Mouse (Mus musculus): Measurements from ENCODE around the gene Tmbim6. TPM values are rescaled to one million over a fixed set of nuclear protein-coding genes. Genes with fewer than 3 reads are reported as not detected.
A peak's percentile ranks its signal among the peaks of the same experiment; 100 is the strongest.
"Not testable (repeated sequence)": the region's sequence is repeated elsewhere in the genome, so short reads cannot be mapped to it uniquely, and the experiment has no call there.

Gene Tmbim6
- polyA plus RNA-seq, 2 experiments from 2014 or later, result 1,029 to 1,509 TPM

DNA sequence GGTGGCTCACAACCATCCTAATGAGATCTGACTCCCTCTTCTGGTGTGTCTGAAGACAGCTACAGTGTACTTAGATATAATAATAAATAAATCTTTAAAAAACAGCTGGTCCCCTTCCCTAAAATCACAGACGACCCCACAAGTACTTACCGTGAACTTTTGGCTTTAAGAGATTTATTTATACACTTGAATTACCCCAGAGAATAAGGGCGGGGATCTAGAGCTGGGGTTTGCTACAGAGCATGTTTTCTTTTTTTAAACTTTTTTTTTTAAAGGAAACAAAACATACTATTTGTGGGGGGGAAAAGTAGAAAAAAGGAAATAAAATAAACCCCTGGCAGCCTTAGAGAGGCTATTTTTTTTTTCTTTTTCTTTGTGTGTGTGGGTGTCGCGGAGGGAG is 27.4 kb downstream of the Tmbim6 start:
- no peak for ATAC-seq

DNA sequence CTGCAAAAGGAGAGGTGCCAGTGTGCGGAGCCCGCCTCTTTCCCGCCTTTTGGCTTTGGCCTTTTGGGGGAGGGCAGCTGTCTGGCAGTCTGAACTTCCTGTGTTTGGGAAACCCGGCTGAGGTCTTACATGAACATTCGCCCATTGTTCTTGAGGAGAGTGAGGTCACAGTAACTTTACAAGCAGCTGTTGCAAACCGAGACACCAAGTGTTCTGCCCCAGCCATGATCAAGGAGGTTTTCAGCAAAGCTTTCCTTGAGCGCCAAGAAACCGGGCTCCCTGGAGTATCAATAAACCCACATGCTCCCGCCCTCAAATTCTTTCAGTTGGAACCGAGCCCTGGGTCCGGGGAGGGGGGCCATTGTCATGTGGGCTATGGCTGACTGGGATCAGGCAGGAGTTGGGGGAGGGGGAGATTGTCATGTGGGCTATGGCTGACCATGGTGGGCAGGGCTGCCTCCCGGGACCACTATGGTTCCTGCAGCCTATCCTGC is 27.9 kb downstream of the Tmbim6 start:
- ATAC-seq, result no peak

DNA sequence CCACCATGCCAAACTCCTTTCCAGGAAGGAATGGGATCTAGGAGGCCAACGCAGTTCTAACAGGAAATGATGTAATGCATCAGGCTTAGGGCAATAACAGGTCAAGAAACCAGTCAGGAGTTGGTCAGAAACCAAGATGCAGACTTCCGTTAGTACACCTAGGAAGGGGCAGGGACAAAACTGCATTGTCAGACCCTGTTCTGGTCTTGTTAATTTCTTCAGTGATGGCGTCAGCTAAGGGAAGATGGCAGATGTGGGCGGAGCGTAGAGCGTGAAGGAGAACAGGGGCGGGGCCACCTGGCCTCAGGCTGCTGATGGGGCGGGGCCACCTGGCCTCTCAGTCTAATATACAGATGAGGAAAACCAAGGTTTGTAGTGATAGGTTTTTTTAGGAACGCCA is 28.5 kb downstream of the Tmbim6 start:
- no peak for ATAC-seq

DNA sequence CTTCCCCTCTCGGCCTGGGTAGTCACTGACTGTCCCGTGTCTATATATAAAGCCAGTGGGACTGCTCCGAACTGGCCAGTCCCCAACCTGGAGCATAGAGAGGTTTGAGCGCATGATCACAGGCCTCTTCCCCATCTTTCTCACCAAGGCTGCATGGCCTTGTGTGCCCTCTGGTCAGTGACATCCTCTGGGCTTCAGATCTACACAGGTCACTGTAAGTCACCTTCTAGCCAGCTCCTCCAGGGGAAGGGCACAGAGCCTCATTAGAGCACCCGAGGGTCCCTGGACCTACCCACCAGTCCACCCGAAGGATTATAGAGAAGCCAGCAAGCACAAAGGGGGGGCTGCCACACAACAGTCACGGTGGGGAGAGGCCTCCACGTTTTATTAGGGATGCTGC is 29.0 kb downstream of the Tmbim6 start:
- ATAC-seq, result no peak

DNA sequence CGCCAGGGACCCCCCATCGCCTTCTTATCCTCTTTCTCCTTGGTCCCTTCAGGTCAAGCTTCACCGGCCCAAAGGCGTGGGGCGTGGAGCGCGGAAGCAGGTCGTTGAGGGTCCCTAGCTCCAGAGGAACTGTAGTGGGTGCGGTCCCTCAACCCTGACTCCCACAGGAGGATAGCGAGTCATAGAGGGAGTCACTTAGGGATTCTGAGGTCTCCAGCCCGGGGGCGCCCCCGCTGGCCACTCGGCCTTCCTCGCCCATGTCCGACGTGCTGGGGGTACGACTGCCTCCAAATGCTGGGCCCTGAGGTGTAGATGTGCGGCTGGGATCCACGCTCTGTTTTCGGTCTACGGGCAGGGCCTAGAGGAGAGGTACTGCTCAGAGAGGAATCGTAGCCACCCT is 29.9 kb downstream of the Tmbim6 start:
- ATAC-seq, result no peak

DNA sequence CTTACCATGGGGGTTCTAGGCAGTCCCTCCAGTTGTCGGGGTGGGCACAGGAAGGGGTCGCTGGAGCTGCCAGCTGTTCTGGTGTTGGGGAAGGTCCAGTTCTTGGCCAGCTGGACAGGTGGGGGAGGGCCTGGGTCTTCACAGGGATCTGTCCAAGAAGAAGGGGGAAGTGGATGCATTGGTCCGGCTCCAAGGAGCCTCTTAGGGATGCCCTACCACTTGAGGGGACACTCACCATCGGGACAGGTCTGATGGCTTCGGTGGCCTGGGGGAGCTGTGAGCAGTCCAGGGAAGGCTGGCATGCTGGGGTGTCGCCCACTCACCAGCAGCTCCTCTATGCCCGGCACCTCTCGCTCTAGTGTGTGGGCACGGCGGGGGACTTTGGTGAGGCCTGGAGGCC is 30.4 kb downstream of the Tmbim6 start:
- no peak for ATAC-seq

DNA sequence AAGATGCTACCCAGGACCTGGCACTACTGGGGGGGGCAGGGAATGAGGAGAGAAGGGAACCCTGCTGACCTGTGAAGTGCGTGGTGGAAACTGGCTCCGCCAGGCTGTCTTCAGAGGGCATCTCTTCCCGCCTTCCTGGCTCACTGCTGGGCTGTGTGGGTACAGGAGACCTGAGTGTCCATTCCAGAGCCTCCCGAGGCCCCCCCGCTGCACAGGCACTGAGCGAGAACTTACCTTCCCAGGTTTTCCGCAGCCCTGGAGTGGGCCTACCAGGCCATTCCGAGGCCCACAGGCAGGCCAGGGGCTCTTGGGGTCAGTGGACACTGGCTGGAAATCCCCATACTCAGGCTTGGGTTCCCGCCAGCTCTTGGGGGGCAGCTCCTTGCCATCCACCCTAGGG is 31.2 kb downstream of the Tmbim6 start:
- no peak for ATAC-seq

DNA sequence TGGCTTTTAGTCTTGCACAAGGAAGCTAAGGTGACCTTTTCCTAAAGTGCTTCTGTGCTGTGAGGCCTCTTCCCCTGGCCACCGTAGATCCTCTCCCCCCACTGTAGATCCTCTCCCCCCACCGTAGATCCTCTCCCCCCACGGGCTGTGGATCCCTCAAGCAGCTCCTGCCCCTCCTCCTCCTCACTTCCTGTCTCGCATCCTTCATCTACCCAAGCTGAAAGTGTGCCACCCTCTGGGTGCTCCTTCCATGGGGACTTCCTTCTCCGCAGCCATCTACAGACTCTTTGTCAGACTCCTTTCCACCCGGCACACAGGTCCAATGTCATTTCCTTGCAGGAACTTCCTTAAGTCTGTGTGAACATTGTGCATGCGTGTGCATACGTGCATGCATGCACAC is 37.7 kb downstream of the Tmbim6 start:
- ATAC-seq, result peak; percentile 54

DNA sequence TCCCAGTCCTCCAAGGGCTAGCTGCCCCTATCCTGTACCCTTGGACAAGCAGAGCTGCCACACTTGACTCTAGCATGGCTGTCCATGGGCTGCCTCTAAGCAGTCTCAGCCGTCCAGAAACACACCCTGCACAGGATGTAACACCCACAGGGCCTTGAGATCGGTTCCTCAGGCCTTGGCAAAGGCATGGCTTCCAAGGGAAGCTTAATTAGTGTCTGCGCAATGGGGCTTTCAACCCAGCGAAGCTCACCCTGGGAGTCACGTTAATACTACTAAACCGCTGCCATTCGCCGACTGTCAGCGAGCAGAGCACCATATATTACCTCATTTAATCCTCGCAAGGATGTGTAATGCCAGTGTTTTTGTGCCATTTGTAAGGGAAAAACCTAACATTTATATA is 38.4 kb downstream of the Tmbim6 start:
- ATAC-seq, result no peak

DNA sequence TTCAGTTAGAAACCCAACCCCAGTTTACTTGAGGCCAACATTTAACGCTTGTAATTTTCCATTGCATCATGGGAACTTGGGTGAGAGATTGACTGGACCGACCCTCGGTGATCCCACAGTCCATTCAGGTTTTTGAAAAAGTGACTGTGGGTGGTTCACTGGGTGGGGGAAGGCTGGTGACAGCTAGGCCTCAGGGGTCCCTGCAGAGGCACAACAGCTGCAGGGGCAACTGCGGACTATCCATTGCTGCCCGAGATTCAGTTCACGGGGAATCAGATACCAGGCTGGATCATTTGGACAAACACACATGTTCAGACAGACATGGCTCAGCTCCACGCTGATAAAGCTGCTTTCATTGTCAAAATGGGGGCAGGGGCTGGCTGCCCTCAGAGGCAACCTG is 38.8 kb downstream of the Tmbim6 start:
- ATAC-seq, result no peak

DNA sequence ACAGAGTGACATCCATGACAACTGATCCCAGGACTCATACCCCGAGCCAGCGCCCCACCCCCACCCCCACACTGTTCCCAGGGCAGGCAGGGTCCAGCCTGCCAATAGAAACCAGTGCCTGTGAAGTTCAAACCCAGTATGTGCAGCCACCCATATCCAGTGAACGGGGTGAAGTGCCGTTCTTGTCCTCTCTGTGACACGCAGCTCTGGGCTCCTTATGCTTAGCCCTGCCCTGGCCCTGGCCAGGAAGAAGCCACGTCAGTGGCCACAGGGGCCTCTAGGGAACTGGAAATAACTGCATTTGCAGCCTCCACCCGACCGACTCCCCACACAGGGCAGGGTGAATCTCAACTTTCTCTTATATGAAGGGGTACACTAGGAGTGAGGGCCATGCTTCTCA is 39.3 kb downstream of the Tmbim6 start:
- ATAC-seq, result no peak

DNA sequence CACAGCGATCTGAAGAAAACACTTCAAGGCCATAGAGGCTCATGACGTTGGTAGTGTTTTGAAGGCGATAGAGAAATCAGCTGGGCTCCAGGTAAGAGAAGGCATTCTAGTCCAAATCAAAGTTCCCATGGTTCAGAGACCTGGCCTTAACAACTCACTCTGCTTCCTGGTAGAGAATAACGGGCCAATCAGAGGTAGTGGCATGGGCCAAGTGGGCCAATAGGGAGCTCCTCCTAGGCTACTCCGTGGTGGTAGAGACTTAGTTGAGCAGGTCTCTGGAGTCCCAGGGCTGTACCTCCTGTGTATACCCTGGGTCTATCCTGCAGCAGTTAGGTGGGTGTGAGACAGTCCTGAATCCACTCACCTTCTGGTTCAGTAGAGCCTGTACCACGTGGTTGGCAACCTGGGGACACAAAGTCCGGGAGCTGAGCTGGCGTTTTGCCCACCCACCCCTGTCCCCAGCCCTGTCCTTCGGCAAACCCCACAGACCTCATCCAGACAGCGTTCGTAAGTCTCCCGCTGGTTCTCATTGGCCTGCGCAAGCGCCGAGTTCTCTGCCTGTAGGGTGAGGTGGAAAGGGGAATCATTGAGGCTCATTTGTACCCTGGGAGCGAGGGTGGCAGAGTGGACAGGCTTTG is 40.5 kb downstream of the Tmbim6 start:
- ATAC-seq, result no peak

DNA sequence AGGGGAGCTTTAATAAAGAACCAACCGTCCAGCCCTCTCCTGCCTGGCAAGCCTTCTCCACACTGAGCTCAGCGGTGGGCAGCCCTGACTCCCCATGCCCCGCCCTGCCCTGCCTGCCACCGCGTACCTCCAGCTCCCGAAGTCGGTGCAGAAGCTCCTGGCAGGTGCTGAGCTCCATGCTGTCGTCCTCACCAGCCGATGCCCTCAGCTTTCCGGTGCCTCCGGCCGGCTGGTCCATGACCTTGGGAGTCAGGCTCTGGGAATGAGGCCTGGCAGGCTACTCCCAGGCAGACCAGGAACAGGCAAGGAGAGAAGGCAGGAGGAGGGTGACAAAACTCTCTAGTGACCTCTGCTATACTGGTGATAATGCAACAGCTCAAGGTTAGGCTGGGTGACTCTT is 41.2 kb downstream of the Tmbim6 start:
- no peak for ATAC-seq

DNA sequence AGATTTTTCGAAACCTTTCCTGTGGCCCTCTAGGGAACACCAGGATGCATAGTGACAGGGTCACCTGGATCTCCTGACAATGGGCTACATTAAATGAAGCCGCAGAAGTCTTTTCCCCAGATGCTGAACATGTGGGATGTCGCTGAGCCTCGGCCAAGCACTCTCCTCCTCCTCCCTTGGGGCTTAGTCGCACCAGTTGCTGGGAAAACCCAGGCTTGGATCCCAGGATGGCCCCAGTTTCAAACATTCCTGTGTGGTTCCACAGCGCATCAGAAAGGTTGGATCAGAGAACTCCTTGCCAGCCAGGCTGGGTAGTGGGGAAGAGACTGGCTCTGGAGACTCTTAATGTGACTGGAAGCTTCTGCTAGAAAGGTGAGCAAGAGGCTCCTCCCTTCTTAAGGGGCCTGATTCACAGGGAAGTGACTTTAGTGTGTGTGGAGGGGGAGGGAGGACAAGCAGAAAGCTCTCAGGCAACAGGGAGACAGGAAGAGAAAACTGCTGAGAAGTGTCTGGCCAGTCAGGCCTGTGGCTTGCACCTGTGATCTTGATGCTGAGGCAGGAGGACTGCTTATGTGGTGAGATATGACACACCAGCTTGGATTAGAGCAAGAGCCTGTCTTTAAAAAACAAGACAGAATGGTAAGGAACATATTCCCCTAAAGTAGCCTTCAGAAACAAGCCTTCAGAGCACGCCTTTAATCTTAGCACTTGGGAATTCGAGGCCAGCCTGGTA is 46.5 kb downstream of the Tmbim6 start:
- no peak for ATAC-seq

DNA sequence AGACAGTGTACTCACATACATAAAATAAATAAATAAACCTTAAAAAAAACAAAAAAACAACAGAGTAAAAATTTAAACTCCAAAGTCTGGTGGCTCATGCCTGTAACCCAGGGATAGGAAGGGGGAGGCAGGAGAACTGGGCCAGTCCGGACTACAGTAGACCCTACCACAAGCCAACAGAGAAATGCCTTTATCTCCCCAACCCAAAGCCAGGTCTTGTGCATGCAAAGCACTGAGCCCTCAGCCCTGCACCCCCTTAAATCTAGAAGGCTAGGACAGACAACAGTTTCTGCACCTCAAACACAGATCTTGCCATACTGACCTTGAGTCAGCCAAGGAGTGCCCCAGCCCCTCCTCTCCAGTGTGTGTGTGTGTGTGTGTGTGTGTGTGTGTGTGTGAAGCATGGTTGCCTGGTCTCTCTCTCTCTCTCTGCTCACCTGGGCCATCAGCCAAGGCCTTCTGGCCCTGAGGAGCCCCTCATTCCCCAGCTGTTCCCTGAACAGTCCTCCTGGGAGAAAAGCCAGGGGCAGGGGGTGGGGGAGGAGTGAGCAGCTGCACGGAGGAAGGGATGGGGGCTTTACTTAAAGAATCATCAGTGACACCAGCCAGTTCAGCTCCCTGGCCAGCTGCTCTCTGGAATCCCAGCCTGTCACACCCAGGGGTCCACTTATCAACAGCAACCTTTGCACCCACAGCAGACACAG is 47.6 kb downstream of the Tmbim6 start:
- ATAC-seq, result no peak

DNA sequence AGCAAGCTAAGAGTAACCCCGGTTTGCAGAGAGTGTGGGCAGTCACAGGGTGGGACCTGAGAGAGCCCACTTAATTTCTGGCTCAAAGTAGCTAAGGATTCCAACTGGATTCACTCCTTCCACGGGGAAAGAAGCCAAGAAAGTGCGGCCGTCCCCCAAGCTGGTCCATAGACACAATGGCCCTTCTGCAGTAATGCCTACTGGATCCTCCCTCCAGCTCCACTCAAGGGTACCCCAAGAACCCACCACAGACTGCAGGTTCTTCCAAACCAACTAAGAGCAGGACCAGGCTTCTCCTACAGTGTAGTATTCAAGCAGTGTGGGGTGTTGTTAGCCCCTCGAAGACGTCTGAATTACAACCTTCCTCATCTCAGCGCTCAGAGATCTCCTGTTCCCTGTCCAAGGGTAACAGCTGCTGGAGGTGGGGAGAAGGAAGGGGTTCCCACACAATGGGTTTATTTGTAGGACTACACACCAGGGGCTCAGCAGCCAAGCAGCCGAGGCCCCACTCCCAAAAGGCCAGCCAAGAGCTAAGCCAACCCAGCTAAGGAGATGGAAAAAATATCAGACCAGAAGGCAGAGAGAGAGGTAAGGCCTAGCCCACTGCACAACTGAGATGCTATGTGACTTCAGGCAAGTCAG is 48.3 kb downstream of the Tmbim6 start:
- ATAC-seq, result no peak

DNA sequence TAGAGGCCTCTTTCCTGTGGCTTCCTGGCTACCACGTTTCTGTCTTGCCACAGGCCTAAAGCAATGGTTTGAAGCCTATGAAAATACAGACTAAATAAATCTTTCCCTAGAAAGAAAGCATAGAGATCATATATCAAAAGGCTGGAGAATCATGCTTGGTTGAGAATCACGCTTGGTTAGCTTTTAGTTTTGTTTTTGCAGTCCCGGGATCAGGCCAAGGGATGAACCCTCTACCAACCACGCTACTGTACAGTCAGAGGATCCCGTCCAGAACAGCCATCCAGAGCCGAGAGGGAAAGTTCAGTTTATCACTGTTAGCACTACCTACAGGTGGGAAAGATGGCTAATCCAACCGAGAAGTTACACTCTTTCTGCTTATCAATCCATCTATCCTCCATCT is 49.7 kb downstream of the Tmbim6 start:
- ATAC-seq, result no peak

DNA sequence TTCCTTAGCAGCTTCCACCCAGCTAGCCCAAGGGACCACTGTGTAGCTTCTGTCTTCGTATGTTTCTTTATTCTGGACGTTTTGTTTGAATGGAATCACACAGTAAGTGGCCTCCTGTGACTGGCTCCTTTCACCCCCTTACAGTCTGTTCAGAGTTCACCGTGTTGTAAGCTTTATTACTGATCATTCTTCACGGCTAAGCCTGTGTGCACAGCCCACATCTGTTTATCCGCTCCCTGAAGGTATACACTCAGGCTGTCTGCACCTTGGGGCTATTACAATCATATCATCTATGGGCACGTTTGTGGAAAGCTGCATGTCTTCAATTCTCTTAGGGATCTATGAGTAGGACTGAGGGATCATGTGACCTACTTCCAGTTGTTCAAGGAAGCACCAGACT is 52.9 kb downstream of the Tmbim6 start:
- ATAC-seq, result no peak

DNA sequence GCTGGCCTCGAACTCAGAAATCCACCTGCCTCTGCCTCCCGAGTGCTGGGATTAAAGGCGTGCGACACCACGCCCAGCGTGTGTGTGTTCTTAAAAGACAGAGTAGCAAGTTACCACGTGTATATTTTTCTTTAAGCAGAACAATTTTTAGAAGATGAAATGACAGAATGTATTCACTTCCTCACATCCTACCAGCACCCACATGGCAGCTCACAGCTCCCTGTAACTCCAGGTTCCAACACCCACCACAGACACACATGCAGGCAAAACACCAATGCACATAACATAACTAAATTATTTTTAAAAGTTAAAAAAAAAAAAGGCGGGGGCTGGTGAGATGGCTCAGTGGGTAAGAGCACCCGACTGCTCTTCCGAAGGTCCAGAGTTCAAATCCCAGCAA is 53.5 kb downstream of the Tmbim6 start:
- ATAC-seq, result not testable (repeated sequence)

DNA sequence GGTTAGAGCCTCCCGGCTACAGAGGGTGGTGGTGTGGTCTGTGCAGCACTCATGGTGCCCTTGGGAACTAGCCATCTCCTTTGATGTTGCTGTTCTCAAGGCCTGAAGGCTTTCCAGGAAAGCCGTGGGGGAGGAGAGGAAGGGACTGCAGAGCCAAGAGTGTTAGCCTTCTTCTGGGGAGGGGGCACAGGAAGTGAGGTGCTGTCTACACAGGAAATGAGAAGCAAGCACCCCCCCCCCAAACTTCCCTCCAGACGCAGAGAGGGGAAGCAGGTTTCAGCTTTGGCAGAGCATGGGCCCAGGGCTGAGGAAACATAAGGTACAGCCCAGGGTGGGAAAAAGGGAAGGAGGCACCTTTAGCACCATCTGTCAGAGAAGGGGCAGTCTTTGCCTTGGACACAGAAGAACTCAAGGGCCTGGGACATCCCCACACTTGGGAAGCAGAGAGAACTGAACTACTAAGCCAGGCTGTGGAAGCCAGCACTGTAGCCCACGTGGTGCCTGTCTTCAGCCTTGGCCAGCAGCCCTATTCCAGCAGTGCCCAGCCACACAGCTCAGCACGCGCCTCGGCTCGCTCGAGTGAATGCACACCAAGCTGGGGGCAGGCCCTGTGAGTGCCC is 56.6 kb downstream of the Tmbim6 start:
- ATAC-seq, result peak; percentile 49

DNA sequence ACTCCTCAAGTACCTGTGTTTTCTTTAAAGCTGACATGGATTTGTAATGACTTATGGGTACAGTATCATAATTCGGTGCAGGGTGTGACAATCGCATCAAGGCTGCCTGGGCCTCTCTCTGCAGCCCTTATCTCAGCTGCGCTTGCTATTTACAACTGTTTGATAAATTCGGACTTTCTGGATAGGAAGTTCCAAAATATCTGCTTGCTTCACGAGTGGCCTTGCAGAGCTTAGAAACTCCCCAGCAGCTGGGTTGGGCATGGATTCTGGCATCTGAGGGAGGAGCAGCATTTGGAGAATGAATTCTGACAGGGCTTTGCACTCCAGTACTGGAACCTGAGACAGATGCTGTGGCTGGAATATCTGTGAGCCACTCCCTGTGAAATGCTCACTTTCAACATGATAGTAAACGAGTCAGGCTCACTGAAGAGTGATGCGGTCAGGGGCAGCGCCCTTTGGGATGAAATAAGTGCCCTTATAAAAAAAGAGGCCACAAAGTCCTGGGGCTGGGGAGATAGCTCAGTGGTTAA is 57.1 kb downstream of the Tmbim6 start:
- no peak for ATAC-seq

DNA sequence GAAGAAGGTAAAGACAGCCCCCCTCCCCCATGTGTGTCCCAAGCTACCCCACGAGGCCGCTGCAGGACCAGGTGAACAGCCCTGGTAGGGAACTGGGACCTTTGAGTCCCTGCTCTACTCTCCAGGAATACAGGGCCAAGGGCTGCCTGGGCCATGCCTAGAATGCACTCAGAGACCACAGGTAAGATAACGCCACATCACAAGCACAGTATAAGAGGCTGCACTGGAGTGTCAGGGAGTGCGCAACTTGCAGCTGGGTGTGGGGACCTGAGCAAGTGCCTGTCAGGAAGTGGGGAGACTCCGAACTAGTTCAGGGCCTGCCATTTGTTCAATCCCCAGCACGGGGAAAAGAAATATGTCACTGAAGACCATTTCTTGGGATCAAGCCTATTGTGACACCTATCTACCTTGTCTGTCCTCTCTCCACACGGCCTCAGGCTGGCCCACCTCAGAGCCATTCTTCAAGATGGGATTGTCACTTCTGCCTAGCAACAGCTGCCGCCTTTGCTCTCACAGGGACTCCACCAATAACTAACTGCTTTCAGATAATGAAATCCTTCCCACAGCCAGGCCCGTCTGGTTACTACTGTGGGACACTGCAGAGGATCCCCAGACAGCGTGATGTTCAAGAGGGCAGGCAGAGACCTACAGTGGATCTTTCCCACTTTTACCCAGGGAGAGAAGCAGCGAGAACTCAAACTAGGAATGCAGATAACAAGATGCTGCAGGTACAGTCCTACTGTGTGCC is 60.6 kb downstream of the Tmbim6 start:
- no peak for ATAC-seq

Data from CD4-positive, CD25-positive, alpha-beta regulatory T cell, adult 4 months (primary cell).